Mouse (Mus musculus): Measurements from ENCODE around the gene Sema6d. TPM values are rescaled to one million over a fixed set of nuclear protein-coding genes. Genes with fewer than 3 reads are reported as not detected.
A peak's percentile ranks its signal among the peaks of the same experiment; 100 is the strongest.

The Sema6d gene
- polyA plus RNA-seq, 1 experiment from 2014 or later, result 13.1 TPM

GRCm38 (mm10) chr2:124371363-124371762 lies 281.6 kb downstream of the Sema6d start:
- WGBS, result 74% methylated on average over 2 of the region's 2 CpGs
- Histone ChIP-seq H3K27me3 (no peaks in the 10 kb centered on the region), H3K4me1 (peaks cover 7% of the 10 kb centered on the region), H3K4me3 (no peak overlapping the region), H3K9me3 (no peaks in the 10 kb centered on the region), H3K27ac (no peak overlapping the region), H3K36me3 (no peaks in the 10 kb centered on the region), H3K4me2 (no peak overlapping the region), H3K9ac (no peak overlapping the region)
- ATAC-seq (ENCODE audit: insufficient number of reproducible peaks, low FRiP score, low TSS enrichment, low read depth), result no peak

- H3K9ac ChIP-seq, result no peak overlapping the region
- no peaks in the 10 kb centered on the region for H3K27me3 ChIP-seq
- ATAC-seq (ENCODE audit: insufficient number of reproducible peaks, low FRiP score, low TSS enrichment, low read depth), result no peak
- H3K4me3 ChIP-seq, result no peak overlapping the region
- no peaks in the 10 kb centered on the region for H3K4me1 ChIP-seq
- H3K4me2 ChIP-seq, result no peak overlapping the region
- H3K9me3 ChIP-seq, result no peaks in the 10 kb centered on the region
- WGBS, result 74% methylated on average over 1 of the region's 1 CpGs
- H3K27ac ChIP-seq, result no peak overlapping the region
- H3K36me3 ChIP-seq, result no peaks in the 10 kb centered on the region
Measured at GRCm38 (mm10) chr2:124385053-124385452, 295.3 kb downstream of the Sema6d start.

GRCm38 (mm10) chr2:124385722-124386121 lies 296.0 kb downstream of the Sema6d start:
- Histone ChIP-seq H3K4me2 (no peak overlapping the region), H3K27ac (no peak overlapping the region), H3K4me3 (no peak overlapping the region), H3K36me3 (no peaks in the 10 kb centered on the region), H3K4me1 (no peaks in the 10 kb centered on the region), H3K9ac (no peak overlapping the region), H3K9me3 (no peaks in the 10 kb centered on the region), H3K27me3 (0 out of 2 replicates have a peak, but pooled peaks cover 4% of the 10 kb centered on the region)
- WGBS, result 64% methylated on average over 1 of the region's 1 CpGs
- ATAC-seq (ENCODE audit: insufficient number of reproducible peaks, low FRiP score, low TSS enrichment, low read depth), result no peak

- H3K27me3 ChIP-seq, result 0 out of 2 replicates have a peak, but pooled peaks cover 4% of the 10 kb centered on the region
- H3K4me1 ChIP-seq, result no peaks in the 10 kb centered on the region
- no peak overlapping the region for H3K9ac ChIP-seq
- H3K27ac ChIP-seq, result no peak overlapping the region
- no peak overlapping the region for H3K4me3 ChIP-seq
- WGBS, result 77% methylated on average over 1 of the region's 1 CpGs
- H3K4me2 ChIP-seq, result no peak overlapping the region
- H3K36me3 ChIP-seq, result no peaks in the 10 kb centered on the region
- no peak for ATAC-seq (ENCODE audit: insufficient number of reproducible peaks, low FRiP score, low TSS enrichment, low read depth)
- no peaks in the 10 kb centered on the region for H3K9me3 ChIP-seq
Measured at GRCm38 (mm10) chr2:124388269-124388668, 298.5 kb downstream of the Sema6d start.

GRCm38 (mm10) chr2:124396733-124397132 lies 307.0 kb downstream of the Sema6d start:
- Histone ChIP-seq H3K4me2 (no peak overlapping the region), H3K9ac (no peak overlapping the region), H3K4me1 (no peaks in the 10 kb centered on the region), H3K36me3 (no peaks in the 10 kb centered on the region), H3K9me3 (no peaks in the 10 kb centered on the region), H3K27ac (no peak overlapping the region), H3K27me3 (no peaks in the 10 kb centered on the region), H3K4me3 (no peak overlapping the region)
- 77% methylated on average over 4 of the region's 4 CpGs for WGBS
- no peak for ATAC-seq (ENCODE audit: insufficient number of reproducible peaks, low FRiP score, low TSS enrichment, low read depth)

- no peaks in the 10 kb centered on the region for H3K27me3 ChIP-seq
Measured at GRCm38 (mm10) chr2:124397304-124397703, 307.5 kb downstream of the Sema6d start.

GRCm38 (mm10) chr2:124399611-124400010 lies 309.8 kb downstream of the Sema6d start:
- ATAC-seq (ENCODE audit: insufficient number of reproducible peaks, low FRiP score, low TSS enrichment, low read depth), result no peak
- WGBS, result 85% methylated on average over 2 of the region's 2 CpGs

More at GRCm38 (mm10) chr2:124397304-124397703, 307.5 kb downstream of the Sema6d start:
- H3K27ac ChIP-seq, result no peak overlapping the region
- ATAC-seq (ENCODE audit: insufficient number of reproducible peaks, low FRiP score, low TSS enrichment, low read depth), result no peak
- no peaks in the 10 kb centered on the region for H3K9me3 ChIP-seq
- no peak overlapping the region for H3K4me3 ChIP-seq
- H3K4me2 ChIP-seq, result no peak overlapping the region
- H3K36me3 ChIP-seq, result no peaks in the 10 kb centered on the region
- no peaks in the 10 kb centered on the region for H3K4me1 ChIP-seq
- 86% methylated on average over 5 of the region's 5 CpGs for WGBS
- H3K9ac ChIP-seq, result no peak overlapping the region

GRCm38 (mm10) chr2:124401727-124402380 lies 312.1 kb downstream of the Sema6d start:
- 0 out of 2 replicates have a peak, but pooled peaks cover 4% of the 10 kb centered on the region for H3K4me1 ChIP-seq
- H3K4me2 ChIP-seq, result no peak overlapping the region
- ATAC-seq (ENCODE audit: insufficient number of reproducible peaks, low FRiP score, low TSS enrichment, low read depth), result no peak
- 66% methylated on average over 6 of the region's 6 CpGs for WGBS
- H3K9ac ChIP-seq, result no peak overlapping the region
- H3K9me3 ChIP-seq, result no peaks in the 10 kb centered on the region
- no peaks in the 10 kb centered on the region for H3K27me3 ChIP-seq
- no peak overlapping the region for H3K27ac ChIP-seq
- no peaks in the 10 kb centered on the region for H3K36me3 ChIP-seq
- H3K4me3 ChIP-seq, result no peak overlapping the region

More at GRCm38 (mm10) chr2:124399611-124400010, 309.8 kb downstream of the Sema6d start:
- H3K9ac ChIP-seq, result no peak overlapping the region
- no peaks in the 10 kb centered on the region for H3K27me3 ChIP-seq
- H3K36me3 ChIP-seq, result no peaks in the 10 kb centered on the region
- H3K4me2 ChIP-seq, result no peak overlapping the region
- H3K27ac ChIP-seq, result no peak overlapping the region
- H3K4me1 ChIP-seq, result 0 out of 2 replicates have a peak, but pooled peaks cover 4% of the 10 kb centered on the region
- H3K4me3 ChIP-seq, result no peak overlapping the region
- no peaks in the 10 kb centered on the region for H3K9me3 ChIP-seq

- H3K4me2 ChIP-seq, result no peak overlapping the region
Measured at GRCm38 (mm10) chr2:124403571-124403970, 313.8 kb downstream of the Sema6d start.

GRCm38 (mm10) chr2:124403981-124404380 lies 314.2 kb downstream of the Sema6d start:
- Histone ChIP-seq H3K27me3 (no peaks in the 10 kb centered on the region), H3K4me2 (no peak overlapping the region), H3K9ac (no peak overlapping the region), H3K9me3 (no peaks in the 10 kb centered on the region), H3K4me3 (no peak overlapping the region), H3K36me3 (no peaks in the 10 kb centered on the region), H3K4me1 (0 out of 2 replicates have a peak, but pooled peaks cover 4% of the 10 kb centered on the region), H3K27ac (0 out of 2 replicates have a peak overlapping the region, but pooled peaks have one; percentile 4)
- 25% methylated on average over 6 of the region's 6 CpGs for WGBS
- ATAC-seq (ENCODE audit: insufficient number of reproducible peaks, low FRiP score, low TSS enrichment, low read depth), result no peak

More at GRCm38 (mm10) chr2:124403571-124403970, 313.8 kb downstream of the Sema6d start:
- Histone ChIP-seq H3K4me1 (0 out of 2 replicates have a peak, but pooled peaks cover 4% of the 10 kb centered on the region), H3K9me3 (no peaks in the 10 kb centered on the region), H3K27ac (no peak overlapping the region), H3K9ac (no peak overlapping the region), H3K4me3 (no peak overlapping the region), H3K36me3 (no peaks in the 10 kb centered on the region), H3K27me3 (no peaks in the 10 kb centered on the region)
- 62% methylated on average over 8 of the region's 8 CpGs for WGBS
- ATAC-seq (ENCODE audit: insufficient number of reproducible peaks, low FRiP score, low TSS enrichment, low read depth), result no peak

- no peak overlapping the region for H3K9ac ChIP-seq
- H3K27ac ChIP-seq, result no peak overlapping the region
- no peaks in the 10 kb centered on the region for H3K9me3 ChIP-seq
- no peak overlapping the region for H3K4me2 ChIP-seq
- no peak overlapping the region for H3K4me3 ChIP-seq
- no peaks in the 10 kb centered on the region for H3K27me3 ChIP-seq
- WGBS, result 72% methylated on average over 6 of the region's 6 CpGs
- no peaks in the 10 kb centered on the region for H3K36me3 ChIP-seq
- 0 out of 2 replicates have a peak, but pooled peaks cover 4% of the 10 kb centered on the region for H3K4me1 ChIP-seq
- ATAC-seq (ENCODE audit: insufficient number of reproducible peaks, low FRiP score, low TSS enrichment, low read depth), result no peak
Measured at GRCm38 (mm10) chr2:124404631-124405562, 315.1 kb downstream of the Sema6d start.

- Histone ChIP-seq H3K4me2 (no peak overlapping the region), H3K9me3 (no peaks in the 10 kb centered on the region), H3K27ac (no peak overlapping the region), H3K4me1 (0 out of 2 replicates have a peak, but pooled peaks cover 4% of the 10 kb centered on the region), H3K27me3 (no peaks in the 10 kb centered on the region), H3K4me3 (no peak overlapping the region), H3K36me3 (no peaks in the 10 kb centered on the region), H3K9ac (no peak overlapping the region)
- ATAC-seq (ENCODE audit: insufficient number of reproducible peaks, low FRiP score, low TSS enrichment, low read depth), result no peak
- 71% methylated on average over 1 of the region's 1 CpGs for WGBS
Measured at GRCm38 (mm10) chr2:124408956-124409355, 319.2 kb downstream of the Sema6d start.
